Mouse (Mus musculus) Patski (cell line): Measurements from ENCODE around the gene Hp. TPM values are rescaled to one million over a fixed set of nuclear protein-coding genes. Genes with fewer than 3 reads are reported as not detected.

Experiments used
- ATAC-seq: fragments of 100-300 bp; one replicate; pipeline ENCODE4 v1.8.0; 2021
- CTCF ChIA-PET: fragments of 350-600 bp; sonication (Branson Sonifier 250); formaldehyde crosslinking; loops from one replicate; lab custom pipeline; 2022; ENCODE audit warnings: inconsistent platforms; lab: Charles Lee
- POLR2A ChIA-PET: fragments of 350-600 bp; sonication (Branson Sonifier 250); formaldehyde crosslinking; loops from one replicate; lab custom pipeline; 2022; ENCODE audit warnings: antibody characterized with exemption, inconsistent platforms; lab: Charles Lee
- DNase-seq: peaks from one replicate; pipeline ENCODE4 v3.0.0-alpha.2; 2011; ENCODE audit warnings: low read depth, low spot score
- H3K27me3 ChIP-seq: fragments of 371-371 bp; one replicate; pipeline ENCODE4 v1.5.1; 2021
- CTCF ChIP-seq: fragments of 100-300 bp; IDR thresholded peaks from one replicate; pipeline ENCODE4 v1.5.1; 2021
- in situ Hi-C: fragments of 300-500 bp; cut with MboI; formaldehyde crosslinking; loops from 3 replicates; pipeline ENCODE4 v1.11.1; 2018; ENCODE audit warnings: low pct_unique_long_range_greater_than_20kb, mixed read lengths
- polyA plus RNA-seq: library from polyadenylated mRNA; unstranded; gene quantifications from one replicate; pipeline ENCODE4 v1.2.3, GENCODE M21; 2021

The Hp gene
- polyA plus RNA-seq, 1 experiment from 2014 or later, result 0.45 TPM

DNA sequence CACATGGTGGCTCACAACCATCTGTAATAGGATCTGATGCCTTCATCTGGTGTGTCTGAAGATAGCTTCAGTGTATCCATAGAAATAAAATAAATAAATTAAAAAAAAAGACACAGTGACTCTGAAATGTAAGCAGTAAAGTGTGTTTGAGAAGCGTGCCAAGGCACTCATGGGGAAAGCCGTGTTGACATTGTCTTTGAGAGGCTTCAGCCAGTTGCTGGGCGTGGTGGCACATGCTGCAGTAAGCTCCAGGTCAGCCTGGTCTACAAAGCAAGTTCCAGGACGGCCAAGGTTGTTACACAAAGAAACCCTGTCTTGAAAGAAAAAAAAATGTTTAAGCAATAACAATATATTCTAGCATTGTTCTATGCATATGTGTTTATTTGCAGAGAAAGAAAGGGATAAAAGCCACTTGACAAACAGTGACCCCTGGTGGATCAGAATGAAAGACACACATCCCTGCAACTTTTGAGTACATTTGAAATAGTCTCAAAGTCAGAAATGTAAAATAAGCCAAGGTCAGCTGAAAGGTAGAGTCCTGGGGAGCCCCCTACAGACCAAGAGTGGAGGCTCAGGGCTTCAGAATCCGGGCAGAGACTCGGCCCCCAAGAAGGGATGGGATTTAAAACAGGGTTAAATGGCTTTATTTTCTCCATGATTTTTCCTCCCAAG, 14.3 kb upstream of the Hp start:
- peak; percentile 79 for TF ChIP-seq CTCF
- in situ Hi-C loops, result no loop called here
- ATAC-seq (no peak), DNase-seq (no peak)
- ChIA-PET POLR2A (no interaction called here), CTCF (interaction anchor here (0.8 to 2.5 kb wide), 5 partner anchors 8 to 57 kb away, joined by 3 to 10 read pairs (median 4); no protein-coding TSS in a partner anchor)
- H3K27me3 ChIP-seq, result no peaks in the 10 kb centered on the region

DNA sequence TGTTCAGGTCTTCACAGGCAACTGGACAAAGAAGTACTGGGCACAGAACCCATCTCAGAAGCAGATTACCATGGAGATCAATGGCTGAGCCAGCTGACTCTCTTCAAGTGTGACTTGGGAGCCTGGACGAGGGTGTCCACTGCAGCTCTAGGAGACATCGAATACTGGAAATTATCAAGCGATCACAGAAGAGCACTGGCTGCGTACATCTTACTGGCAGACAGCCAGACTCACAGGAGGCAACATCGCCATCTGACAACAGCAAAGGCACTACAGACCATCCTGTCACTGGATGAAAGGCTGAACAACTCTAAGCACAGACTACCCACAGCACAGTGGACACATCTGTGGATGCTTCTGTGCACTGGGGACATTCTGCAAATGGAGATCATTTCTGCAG, 13.2 kb upstream of the Hp start:
- H3K27me3 ChIP-seq, result no peaks in the 10 kb centered on the region
- in situ Hi-C loops, result no loop called here
- no peak for DNase-seq
- ChIA-PET CTCF (interaction anchor here (2.5 kb wide), 1 partner anchor 15 kb away, joined by 10 read pairs; no protein-coding TSS in a partner anchor), POLR2A (no interaction called here)
- ATAC-seq, result no peak
- TF ChIP-seq CTCF, result no peak

DNA sequence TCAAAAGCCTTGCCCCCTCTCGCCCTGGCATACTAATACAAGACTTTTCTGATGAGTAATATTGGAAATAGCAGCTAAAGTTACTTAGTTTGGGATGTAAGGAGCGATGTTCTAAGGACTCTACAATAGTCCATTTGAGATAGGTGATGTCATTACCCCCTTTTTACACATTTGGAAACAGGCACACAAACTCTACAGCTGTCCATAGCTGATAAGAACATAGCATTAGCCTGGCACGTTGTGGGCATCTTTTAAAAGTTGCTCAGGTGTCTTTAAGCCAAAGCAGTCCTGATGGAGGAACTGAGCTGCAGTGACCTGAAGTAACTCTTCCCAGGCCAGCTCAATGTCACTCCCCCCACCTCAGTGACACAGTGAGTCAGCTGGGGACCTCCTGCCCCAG, 12.4 kb upstream of the Hp start:
- no peak for ATAC-seq
- POLR2A ChIA-PET, result no interaction called here
- DNase-seq, result no peak
- H3K27me3 ChIP-seq, result no peaks in the 10 kb centered on the region
- CTCF ChIA-PET, result interaction anchor here (1.0 kb wide), 1 partner anchor 15 kb away, joined by 3 read pairs; no protein-coding TSS in a partner anchor
- no peak for TF ChIP-seq CTCF
- in situ Hi-C loops, result no loop called here

DNA sequence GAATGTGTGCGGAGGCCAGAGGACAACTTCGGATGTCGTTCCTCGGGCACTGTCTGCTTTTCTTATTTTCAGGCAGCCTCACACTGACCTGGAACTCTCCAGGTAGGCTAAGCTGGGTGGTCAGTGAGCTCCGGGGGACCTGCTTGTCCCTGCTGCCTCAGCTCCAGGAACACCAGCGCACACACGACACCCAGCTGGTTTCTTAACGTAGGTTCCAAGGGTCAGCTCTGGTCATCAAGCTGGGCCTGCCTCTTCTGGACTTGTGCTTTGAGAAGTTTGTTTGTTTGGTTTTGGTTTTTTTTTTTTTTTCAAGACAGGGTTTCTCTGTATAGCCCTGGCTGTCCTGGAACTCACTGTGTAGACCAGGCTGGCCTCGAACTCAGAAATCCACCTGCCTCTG, 11.9 kb upstream of the Hp start:
- no peaks in the 10 kb centered on the region for H3K27me3 ChIP-seq
- DNase-seq (no peak), ATAC-seq (no peak)
- ChIA-PET CTCF (interaction anchor here (1.0 kb wide), 1 partner anchor 16 kb away, joined by 3 read pairs; no protein-coding TSS in a partner anchor), POLR2A (no interaction called here)
- in situ Hi-C loops, result no loop called here
- TF ChIP-seq CTCF, result no peak

DNA sequence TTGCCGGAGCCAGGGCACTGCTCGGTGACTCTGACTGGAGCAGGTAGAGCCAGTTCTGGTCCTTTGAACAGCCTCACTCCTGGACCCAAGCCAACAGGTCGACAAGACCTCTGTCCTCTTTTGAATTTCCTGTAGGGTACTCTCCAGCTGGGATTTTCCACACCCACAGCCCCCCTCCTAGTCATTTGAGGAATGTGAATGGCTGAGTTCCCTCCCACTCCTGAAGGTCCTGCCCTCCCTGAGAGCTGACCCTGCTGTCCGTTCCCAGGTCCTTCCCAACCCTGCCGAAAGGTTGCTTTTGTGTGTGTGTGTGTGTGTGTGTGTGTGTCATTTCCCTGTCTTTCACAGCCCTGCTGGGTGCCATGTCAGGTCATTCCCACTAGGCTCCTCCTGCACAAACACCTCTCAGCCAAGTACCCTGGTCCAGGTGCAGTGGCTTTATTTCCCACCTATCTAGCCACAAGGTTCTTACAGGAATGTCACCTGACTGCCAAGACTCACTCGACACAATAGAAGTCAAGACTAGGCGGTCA, 8.1 kb upstream of the Hp start:
- TF ChIP-seq CTCF, result no peak
- ATAC-seq, result no peak
- ChIA-PET POLR2A (no interaction called here), CTCF (interaction anchor here (0.8 to 1.7 kb wide), 3 partner anchors 9 to 20 kb away, joined by 3 read pairs; no protein-coding TSS in a partner anchor)
- in situ Hi-C loops, result no loop called here
- no peak for DNase-seq
- H3K27me3 ChIP-seq, result no peaks in the 10 kb centered on the region

DNA sequence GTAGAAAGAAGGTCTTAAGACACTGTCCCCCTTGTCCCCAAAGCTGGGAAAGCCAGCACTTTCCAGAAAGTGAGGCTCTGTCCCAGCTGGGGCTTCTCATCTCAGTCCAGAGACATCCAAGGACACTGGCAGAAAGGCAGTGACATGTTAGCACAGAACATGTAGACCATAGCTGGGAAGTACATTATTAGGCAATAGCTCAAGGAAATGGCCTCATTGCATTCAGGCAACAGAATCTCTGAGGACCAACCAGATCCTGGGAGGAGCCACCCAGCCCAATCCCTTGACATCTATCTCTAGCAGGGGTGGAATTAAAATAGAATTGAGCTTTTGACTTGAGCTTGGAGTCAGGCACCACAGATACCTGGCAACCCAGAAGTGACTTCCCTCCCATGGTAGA, 6.7 kb upstream of the Hp start:
- in situ Hi-C loops, result no loop called here
- TF ChIP-seq CTCF, result no peak
- DNase-seq (no peak), ATAC-seq (no peak)
- ChIA-PET POLR2A (no interaction called here), CTCF (no interaction called here)
- H3K27me3 ChIP-seq, result no peaks in the 10 kb centered on the region

DNA sequence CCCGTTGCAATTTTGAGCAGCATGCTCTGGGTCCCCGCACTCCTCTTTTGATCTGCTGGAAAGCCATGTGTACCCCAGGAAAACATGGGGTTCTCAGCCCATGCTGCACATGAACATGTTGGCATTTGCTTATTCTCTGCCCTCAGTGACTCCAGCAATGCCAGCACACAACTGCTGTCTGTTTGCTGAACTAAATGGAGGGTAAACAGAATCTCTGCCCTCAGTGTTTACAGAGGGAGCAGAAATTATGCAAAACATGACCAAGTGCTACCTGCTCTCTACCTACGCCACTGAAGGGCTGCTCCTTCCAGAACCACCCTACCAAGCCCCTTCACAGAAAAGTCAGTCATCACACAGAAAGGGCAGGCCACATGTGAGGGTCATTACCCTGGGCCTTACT, 5.9 kb upstream of the Hp start:
- POLR2A ChIA-PET, result no interaction called here
- H3K27me3 ChIP-seq, result no peaks in the 10 kb centered on the region
- CTCF ChIA-PET, result no interaction called here
- DNase-seq (no peak), ATAC-seq (no peak)
- in situ Hi-C loops, result no loop called here
- no peak for TF ChIP-seq CTCF

DNA sequence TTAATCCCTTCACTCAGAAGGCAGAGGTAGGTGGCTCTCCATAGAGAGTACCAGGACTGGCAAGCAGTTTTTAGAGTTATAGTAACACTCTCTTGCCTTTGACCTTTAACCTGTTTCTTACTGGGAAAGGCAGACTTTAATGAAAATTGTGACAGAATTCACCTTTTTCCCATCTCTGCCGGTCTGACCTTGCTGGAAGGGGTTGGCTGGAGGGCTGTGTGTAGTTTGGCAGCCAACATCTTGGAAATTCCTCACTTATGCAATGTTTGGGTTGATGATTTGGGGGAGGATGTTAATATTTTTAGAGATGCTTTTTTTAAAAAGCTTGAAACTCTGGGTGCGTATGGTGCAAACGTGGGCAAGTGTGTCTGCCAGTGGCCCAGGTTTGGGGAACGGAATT, 5.3 kb upstream of the Hp start:
- in situ Hi-C loops, result no loop called here
- ATAC-seq (no peak), DNase-seq (no peak)
- CTCF ChIA-PET, result no interaction called here
- POLR2A ChIA-PET, result no interaction called here
- H3K27me3 ChIP-seq, result no peaks in the 10 kb centered on the region
- no peak for TF ChIP-seq CTCF

DNA sequence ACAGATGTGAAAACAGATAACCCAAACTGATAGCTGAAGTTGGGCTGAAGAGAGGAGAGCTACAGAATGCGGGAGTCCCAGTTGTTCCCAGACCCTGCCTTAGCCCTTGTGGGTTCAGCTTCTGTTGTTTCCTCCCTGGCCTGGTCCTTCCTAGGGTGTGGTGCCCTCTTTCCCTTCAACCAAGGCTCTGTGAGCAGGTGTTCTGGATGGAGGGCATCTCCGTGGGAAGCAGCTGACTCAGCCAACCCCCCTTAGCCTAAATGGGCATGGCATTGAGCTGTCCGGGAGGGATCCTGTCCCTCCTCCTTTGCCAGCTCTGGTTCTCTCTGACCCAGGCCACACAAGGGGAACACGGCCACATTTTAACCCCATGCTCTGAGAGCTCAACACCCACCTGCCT, 2.7 kb downstream of the Hp start:
- no peak for ATAC-seq
- no peak for TF ChIP-seq CTCF
- no peaks in the 10 kb centered on the region for H3K27me3 ChIP-seq
- in situ Hi-C loops, result no loop called here
- ChIA-PET POLR2A (no interaction called here), CTCF (no interaction called here)
- DNase-seq, result no peak

DNA sequence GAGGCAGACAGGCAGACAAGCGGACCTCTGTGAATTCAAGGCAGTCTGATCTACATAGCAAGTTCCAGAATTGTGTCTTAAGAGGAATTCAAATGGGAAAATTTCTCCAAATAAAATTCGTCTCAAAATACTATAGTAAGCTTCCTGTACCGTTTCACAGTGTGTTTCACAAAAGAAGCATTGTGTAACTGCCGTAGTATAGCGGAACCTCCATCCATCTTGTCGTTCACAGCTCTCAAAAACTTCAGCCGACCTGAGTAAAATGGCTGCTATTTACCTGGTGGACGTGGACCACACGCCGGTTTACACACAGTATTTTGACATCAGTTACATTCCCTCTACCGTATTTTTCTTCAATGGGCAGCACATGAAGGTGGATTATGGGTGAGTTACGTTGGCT, 7.8 kb downstream of the Hp start:
- TF ChIP-seq CTCF, result no peak
- ChIA-PET POLR2A (no interaction called here), CTCF (interaction anchor here (1.5 kb wide), 1 partner anchor 25 kb away, joined by 4 read pairs; no protein-coding TSS in a partner anchor)
- in situ Hi-C loops, result no loop called here
- DNase-seq (no peak), ATAC-seq (no peak)
- H3K27me3 ChIP-seq, result no peaks in the 10 kb centered on the region

DNA sequence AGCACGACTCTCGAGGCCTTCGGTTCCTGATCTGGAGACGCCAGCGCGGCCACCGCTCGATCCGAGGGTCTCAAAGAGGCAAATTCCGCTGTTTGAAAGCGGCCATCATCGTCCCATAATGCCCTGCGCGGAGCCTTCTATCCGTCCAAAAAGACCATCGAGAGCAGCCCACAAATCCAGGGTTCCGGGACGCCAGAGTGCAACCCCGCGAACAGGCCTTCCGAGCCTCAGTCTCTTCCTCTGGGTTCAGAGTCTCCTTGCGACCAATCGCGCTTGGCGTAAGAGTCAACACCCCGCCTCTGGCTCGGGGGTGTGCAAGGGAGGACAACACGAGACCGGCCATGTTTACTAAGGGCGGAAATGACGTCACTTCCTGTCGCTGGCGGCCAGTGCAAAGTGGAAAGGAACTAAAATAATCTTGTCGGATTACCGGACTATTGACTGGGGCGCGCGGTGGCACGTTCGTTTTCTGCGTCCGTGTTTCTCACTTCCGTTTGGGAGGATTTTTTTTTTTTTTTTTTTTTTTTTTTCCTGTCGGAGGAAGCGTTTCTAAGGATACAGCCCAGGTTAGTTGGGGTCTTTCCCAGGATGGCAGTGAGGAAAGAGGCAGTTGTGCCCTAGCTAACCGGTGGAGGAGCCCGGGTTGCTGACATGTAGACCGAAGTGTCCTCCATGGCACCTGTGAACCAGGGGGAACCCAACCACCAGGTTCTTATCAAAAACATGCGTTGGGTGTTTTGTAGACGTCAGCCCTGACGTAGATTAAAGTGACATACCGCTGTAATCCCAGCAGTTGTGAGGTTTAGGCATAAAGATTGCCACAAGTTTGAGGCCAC, 13.3 kb downstream of the Hp start, which contains the start of the genes Dhx38 and Txnl4b:
Dhx38 (minus strand) TSS at position 364 of the 836 bp plus-strand sequence.
Txnl4b (plus strand) TSS at position 395 of the 836 bp plus-strand sequence.
- no peaks in the 10 kb centered on the region for H3K27me3 ChIP-seq
- POLR2A ChIA-PET, result interaction anchor here (0.6 to 1.2 kb wide), 3 partner anchors 9 to 1984 kb away, joined by 3 read pairs; no protein-coding TSS in a partner anchor
- CTCF ChIA-PET, result no interaction called here
- DNase-seq, result peak; percentile 97
- peak; percentile 100 for ATAC-seq
- no peak for TF ChIP-seq CTCF
- in situ Hi-C loops, result no loop called here
